Mouse (Mus musculus) liver, adult 2 months (tissue): ENCODE results near the gene Tmod4.

Source experiments
- CTCF ChIP-seq: fragments of 200-500 bp; IDR thresholded peaks from 2 replicates; pipeline ENCODE4 v1.5.1; 2011; ENCODE audit warnings: low read depth, low read length, control low read depth
- POLR2A ChIP-seq: fragments of 200-500 bp; IDR thresholded peaks from 2 replicates; pipeline ENCODE4 v1.6.1; 2011; ENCODE audit warnings: low read length, control low read depth; ENCODE audit not compliant: insufficient read depth; ENCODE audit errors: extremely low read depth

GRCm38 (mm10) chr3:95105121-95105520 lies 19.2 kb upstream of the Tmod4 start:
- TF ChIP-seq CTCF (no peak), POLR2A (no peak)
